Mouse (Mus musculus) neutrophil, adult 59 days (primary cell): ENCODE data around the gene Vmn1r184. TPM values are rescaled to one million over a fixed set of nuclear protein-coding genes. Genes with fewer than 3 reads are reported as not detected.

Experiments
- total RNA-seq, 2 experiments: library from RNA; stranded (reverse); gene quantifications; 1 replicate in 1 of 2; 2 replicates in 1 of 2; pipeline ENCODE4 v1.2.4; 2023

The Vmn1r184 gene
- not detected for total RNA-seq

GRCm38 (mm10) chr7:26260034-26260433 lies at the start of gene Vmn1r184:
Gene Vmn1r184 (plus strand): TSS chr7:26260334.

GRCm38 (mm10) chr7:26306926-26307325 lies 46.8 kb downstream of the Vmn1r184 start, which contains the start of gene Cyp2a4:
Gene Cyp2a4 (plus strand): TSS chr7:26307169.

Other genes starting within 250 kb of the Vmn1r184 start
- not detected for gene Cyp2b13, start 198.8 kb upstream of the Vmn1r184 start, total RNA-seq
- under 1 TPM; 0.42 to 0.46 TPM for gene Cyp2b9, start 86.9 kb upstream of the Vmn1r184 start, total RNA-seq
- not detected for gene Cyp2a4, start 46.8 kb downstream of the Vmn1r184 start, total RNA-seq
- not detected for gene Nlrp9c, start 143.4 kb downstream of the Vmn1r184 start, total RNA-seq
- not detected for gene Nlrp4a, start 174.8 kb downstream of the Vmn1r184 start, total RNA-seq